Mouse (Mus musculus): ENCODE results near the gene Abr. TPM values are rescaled to one million over a fixed set of nuclear protein-coding genes. Genes with fewer than 3 reads are reported as not detected.

Gene Abr
- polyA plus RNA-seq (2015; fragmentation: Nextera tagmentation; extraction: Ambion mirVana), result 40.4 and 41.0 TPM in 2 replicates

DNA sequence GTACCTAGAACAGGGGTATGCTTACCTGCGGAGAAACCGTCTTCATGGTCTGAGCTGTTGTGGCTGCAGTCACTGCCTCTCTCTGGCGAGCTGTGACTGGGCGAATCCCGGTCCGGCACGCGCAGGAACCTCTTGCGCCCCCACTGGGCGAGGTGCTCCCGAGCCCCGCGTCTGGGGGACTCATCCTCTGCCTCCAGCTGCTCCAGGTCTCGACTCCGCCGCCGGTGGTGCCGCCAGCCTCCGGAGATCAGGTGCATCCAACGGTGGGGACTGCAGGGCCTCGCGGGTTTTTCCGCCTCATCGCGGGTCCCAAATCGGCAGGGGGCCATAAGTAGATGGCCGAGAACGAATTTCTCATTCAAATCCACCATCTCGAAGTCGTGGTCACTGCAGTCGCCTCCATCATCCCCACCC, at the start of gene Abr:
TSS of gene Abr (minus strand) at position 163 of the 414 bp plus-strand sequence.
- Histone ChIP-seq H3K27ac (ENCODE audit: low read length) (peak within 1 kb of the TSS; percentile 88), H3K27me3 (ENCODE audit: insufficient read depth, low read length) (peaks cover 4% of the 10 kb centered on the region), H3K4me2 (replicated peaks; ENCODE audit: low read depth, low read length) (peak within 1 kb of the TSS; percentile 90), H3K4me1 (ENCODE audit: insufficient read depth, low read length) (peaks cover 24% of the 10 kb centered on the region), H3K9me3 (ENCODE audit: low read length) (no peaks in the 10 kb centered on the region), H3K9ac (replicated peaks; ENCODE audit: low read length) (peak within 1 kb of the TSS; percentile 82), H3K4me3 (ENCODE audit: low read length) (peak within 1 kb of the TSS; percentile 79), H3K36me3 (ENCODE audit: insufficient read depth, low read length) (no peaks in the 10 kb centered on the region)
- ATAC-seq (ENCODE audit: low FRiP score, low TSS enrichment), result peak; percentile 57; the same call in 1 of the 2 replicates
- under 1% methylated on average over 31 of the region's 31 CpGs for WGBS

GRCm38 (mm10) chr11:76667807-76668206, 45.7 kb upstream of the Abr start:
- H3K4me1 ChIP-seq (ENCODE audit: insufficient read depth, low read length), result peaks cover 13% of the 10 kb centered on the region
- ATAC-seq (ENCODE audit: low FRiP score, low TSS enrichment), result no peak
- no peaks in the 10 kb centered on the region for H3K36me3 ChIP-seq (ENCODE audit: insufficient read depth, low read length)
- no peak overlapping the region for H3K9ac ChIP-seq (replicated peaks; ENCODE audit: low read length)
- H3K27me3 ChIP-seq (ENCODE audit: insufficient read depth, low read length), result peaks cover 64% of the 10 kb centered on the region
- no peak overlapping the region for H3K4me2 ChIP-seq (replicated peaks; ENCODE audit: low read depth, low read length)
- no peak overlapping the region for H3K4me3 ChIP-seq (ENCODE audit: low read length)
- no peaks in the 10 kb centered on the region for H3K9me3 ChIP-seq (ENCODE audit: low read length)
- WGBS, result 24% methylated on average over 4 of the region's 4 CpGs
- no peak overlapping the region for H3K27ac ChIP-seq (ENCODE audit: low read length)

- Histone ChIP-seq H3K4me2 (replicated peaks; ENCODE audit: low read depth, low read length) (peak overlapping the region; percentile 57), H3K4me3 (ENCODE audit: low read length) (peak overlapping the region; percentile 36), H3K27ac (ENCODE audit: low read length) (no peak overlapping the region), H3K36me3 (ENCODE audit: insufficient read depth, low read length) (no peaks in the 10 kb centered on the region), H3K4me1 (ENCODE audit: insufficient read depth, low read length) (peaks cover 4% of the 10 kb centered on the region; the same call in 1 of the 2 replicates), H3K27me3 (ENCODE audit: insufficient read depth, low read length) (peaks cover 51% of the 10 kb centered on the region), H3K9ac (replicated peaks; ENCODE audit: low read length) (peak overlapping the region; percentile 53), H3K9me3 (ENCODE audit: low read length) (no peaks in the 10 kb centered on the region)
- 7% methylated on average over 35 of the region's 35 CpGs for WGBS
- no peak for ATAC-seq (ENCODE audit: low FRiP score, low TSS enrichment)
Observed at GRCm38 (mm10) chr11:76666002-76666649, 44.0 kb upstream of the Abr start.

- Histone ChIP-seq H3K4me1 (ENCODE audit: insufficient read depth, low read length) (peaks cover 21% of the 10 kb centered on the region), H3K27me3 (ENCODE audit: insufficient read depth, low read length) (peaks cover 29% of the 10 kb centered on the region), H3K4me3 (ENCODE audit: low read length) (no peak overlapping the region), H3K27ac (ENCODE audit: low read length) (no peak overlapping the region), H3K4me2 (replicated peaks; ENCODE audit: low read depth, low read length) (no peak overlapping the region), H3K36me3 (ENCODE audit: insufficient read depth, low read length) (no peaks in the 10 kb centered on the region), H3K9me3 (ENCODE audit: low read length) (no peaks in the 10 kb centered on the region), H3K9ac (replicated peaks; ENCODE audit: low read length) (no peak overlapping the region)
- ATAC-seq (ENCODE audit: low FRiP score, low TSS enrichment), result no peak
- 61% methylated on average over 7 of the region's 7 CpGs for WGBS
Observed at GRCm38 (mm10) chr11:76661790-76662468, 39.8 kb upstream of the Abr start.

GRCm38 (mm10) chr11:76659138-76659930, 37.2 kb upstream of the Abr start:
- ATAC-seq (ENCODE audit: low FRiP score, low TSS enrichment), result peak; percentile 87
- WGBS, result 17% methylated on average over 14 of the region's 14 CpGs
- peak overlapping the region; percentile 33 for H3K27ac ChIP-seq (ENCODE audit: low read length)

GRCm38 (mm10) chr11:76657450-76657970, 35.4 kb upstream of the Abr start:
- Histone ChIP-seq H3K4me2 (replicated peaks; ENCODE audit: low read depth, low read length) (no peak overlapping the region), H3K27ac (ENCODE audit: low read length) (no peak overlapping the region), H3K9ac (replicated peaks; ENCODE audit: low read length) (no peak overlapping the region), H3K4me3 (ENCODE audit: low read length) (no peak overlapping the region), H3K4me1 (ENCODE audit: insufficient read depth, low read length) (peaks cover 17% of the 10 kb centered on the region), H3K9me3 (ENCODE audit: low read length) (no peaks in the 10 kb centered on the region), H3K27me3 (ENCODE audit: insufficient read depth, low read length) (no peaks in the 10 kb centered on the region), H3K36me3 (ENCODE audit: insufficient read depth, low read length) (no peaks in the 10 kb centered on the region)
- ATAC-seq (ENCODE audit: low FRiP score, low TSS enrichment), result no peak
- 31% methylated on average over 4 of the region's 4 CpGs for WGBS

More at GRCm38 (mm10) chr11:76659138-76659930, 37.2 kb upstream of the Abr start:
- Histone ChIP-seq H3K4me3 (ENCODE audit: low read length) (no peak overlapping the region), H3K4me2 (replicated peaks; ENCODE audit: low read depth, low read length) (no peak overlapping the region), H3K4me1 (ENCODE audit: insufficient read depth, low read length) (peaks cover 17% of the 10 kb centered on the region), H3K36me3 (ENCODE audit: insufficient read depth, low read length) (no peaks in the 10 kb centered on the region), H3K27me3 (ENCODE audit: insufficient read depth, low read length) (peaks cover 6% of the 10 kb centered on the region), H3K9me3 (ENCODE audit: low read length) (no peaks in the 10 kb centered on the region), H3K9ac (replicated peaks; ENCODE audit: low read length) (no peak overlapping the region)

GRCm38 (mm10) chr11:76655106-76655505, 33.0 kb upstream of the Abr start:
- H3K9ac ChIP-seq (replicated peaks; ENCODE audit: low read length), result 0 out of 2 replicates have a peak overlapping the region, but pooled peaks have one; percentile 30

GRCm38 (mm10) chr11:76652838-76653334, 30.8 kb upstream of the Abr start:
- Histone ChIP-seq H3K4me2 (replicated peaks; ENCODE audit: low read depth, low read length) (no peak overlapping the region), H3K27me3 (ENCODE audit: insufficient read depth, low read length) (no peaks in the 10 kb centered on the region), H3K27ac (ENCODE audit: low read length) (no peak overlapping the region), H3K9ac (replicated peaks; ENCODE audit: low read length) (no peak overlapping the region), H3K4me3 (ENCODE audit: low read length) (no peak overlapping the region), H3K36me3 (ENCODE audit: insufficient read depth, low read length) (no peaks in the 10 kb centered on the region), H3K9me3 (ENCODE audit: low read length) (no peaks in the 10 kb centered on the region), H3K4me1 (ENCODE audit: insufficient read depth, low read length) (no peaks in the 10 kb centered on the region)
- ATAC-seq (ENCODE audit: low FRiP score, low TSS enrichment), result no peak
- 44% methylated on average over 3 of the region's 3 CpGs for WGBS

More at GRCm38 (mm10) chr11:76655106-76655505, 33.0 kb upstream of the Abr start:
- no peak for ATAC-seq (ENCODE audit: low FRiP score, low TSS enrichment)
- Histone ChIP-seq H3K27ac (ENCODE audit: low read length) (no peak overlapping the region), H3K4me3 (ENCODE audit: low read length) (peak overlapping the region; percentile 24; the same call in 1 of the 2 replicates), H3K4me2 (replicated peaks; ENCODE audit: low read depth, low read length) (peak overlapping the region; percentile 44), H3K4me1 (ENCODE audit: insufficient read depth, low read length) (peaks cover 17% of the 10 kb centered on the region), H3K27me3 (ENCODE audit: insufficient read depth, low read length) (no peaks in the 10 kb centered on the region), H3K36me3 (ENCODE audit: insufficient read depth, low read length) (no peaks in the 10 kb centered on the region), H3K9me3 (ENCODE audit: low read length) (no peaks in the 10 kb centered on the region)
- 6% methylated on average over 10 of the region's 10 CpGs for WGBS

DNA sequence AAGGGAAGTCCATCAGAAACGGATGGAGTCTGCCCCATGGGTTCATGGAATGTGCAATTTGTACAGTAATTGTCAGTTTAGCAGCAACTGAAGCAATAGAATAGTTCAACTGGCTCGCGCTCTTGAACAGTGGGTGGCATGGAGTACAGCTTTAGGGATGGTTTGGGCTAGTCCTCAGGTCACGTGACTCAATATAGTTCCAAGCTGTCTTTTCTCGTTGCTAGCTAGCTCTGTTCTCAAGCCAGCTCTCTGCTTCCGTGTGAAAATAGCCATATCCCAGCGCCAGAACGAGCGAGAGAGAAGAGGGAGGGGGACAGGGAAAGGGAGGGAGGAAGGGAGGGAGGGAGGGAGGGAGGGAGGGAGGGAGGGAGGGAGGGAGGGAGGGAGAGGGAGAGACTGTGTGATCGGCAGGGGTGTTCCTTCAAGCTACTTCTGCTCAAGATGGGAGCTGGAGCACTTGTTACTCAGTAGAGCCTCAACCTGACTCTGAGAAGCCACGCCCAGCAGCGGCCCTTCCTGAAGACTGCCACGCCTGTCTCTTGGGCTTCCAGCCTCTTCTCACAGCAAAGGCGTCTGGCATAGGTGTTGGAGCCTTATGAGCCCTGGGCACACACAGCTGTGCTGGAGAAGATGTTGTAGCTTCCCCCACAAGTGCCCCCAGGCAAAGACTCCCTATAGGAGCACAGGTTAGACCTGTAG, 28.9 kb upstream of the Abr start:
- Histone ChIP-seq H3K9me3 (ENCODE audit: low read length) (no peaks in the 10 kb centered on the region), H3K27ac (ENCODE audit: low read length) (no peak overlapping the region), H3K4me3 (ENCODE audit: low read length) (no peak overlapping the region), H3K27me3 (ENCODE audit: insufficient read depth, low read length) (no peaks in the 10 kb centered on the region), H3K4me2 (replicated peaks; ENCODE audit: low read depth, low read length) (no peak overlapping the region), H3K4me1 (ENCODE audit: insufficient read depth, low read length) (peaks cover 8% of the 10 kb centered on the region), H3K9ac (replicated peaks; ENCODE audit: low read length) (no peak overlapping the region), H3K36me3 (ENCODE audit: insufficient read depth, low read length) (no peaks in the 10 kb centered on the region)
- no peak for ATAC-seq (ENCODE audit: low FRiP score, low TSS enrichment)
- WGBS, result 57% methylated on average over 12 of the region's 14 CpGs

Measured in kidney, embryonic 16.5 days (tissue).